9 mouse cellular contexts compared by ENCODE assay signal in the genomic region with DNA sequence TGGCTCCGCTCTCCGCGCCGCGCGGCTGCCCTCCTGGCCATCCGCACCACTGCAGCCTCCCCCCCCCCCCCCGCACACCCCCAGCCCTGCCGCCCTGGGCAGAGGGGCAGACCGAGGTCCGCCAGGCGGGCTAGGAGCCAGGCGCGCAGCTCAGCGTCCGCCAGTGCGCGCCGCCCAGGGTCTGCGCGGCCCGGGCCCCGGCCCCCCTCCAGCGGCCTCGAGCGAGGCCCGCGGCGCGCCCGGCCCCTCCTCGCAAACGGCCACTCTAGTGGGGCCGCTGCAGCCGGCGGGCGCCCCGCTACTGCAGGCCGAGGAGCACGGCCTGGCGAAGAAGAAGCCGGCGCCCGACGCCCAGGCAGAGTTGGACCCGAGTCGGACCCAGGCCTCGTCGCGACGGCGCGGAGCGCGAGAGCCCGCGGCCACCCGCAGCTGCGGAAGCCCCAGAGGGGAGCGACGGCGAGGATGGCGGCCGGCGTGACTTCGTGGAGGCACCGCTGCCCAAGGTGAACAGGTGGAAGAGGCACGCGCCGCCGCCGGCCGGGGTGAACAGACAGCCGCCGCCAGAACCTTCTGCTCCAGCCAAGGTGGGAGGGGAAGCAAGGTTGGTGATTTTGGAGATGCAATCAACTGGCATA. TPM values are rescaled to one million over a fixed set of nuclear protein-coding genes. Genes with fewer than 3 reads are reported as not detected.
DNase-seq lines count a peak whose midpoint lies in the region; ATAC-seq and TF ChIP-seq lines count a peak whose summit lies in the region.
"Had no signal": no experiment of that assay in that cellular context is flagged by ENCODE, and none has a peak within 500 bp of the region (broad histone marks: within the 10 kb centered on the region; RNA-seq: fewer than 3 reads in every experiment).

No protein-coding gene starts in this region.

- TF ChIP-seq POLR2A in ES-Bruce4 (IDR thresholded peaks at IDR 0.05; ENCODE audit: insufficient read depth, low read length) = no peak

- TF ChIP-seq EP300 in ES-Bruce4 (IDR thresholded peaks at IDR 0.05; ENCODE audit: insufficient read depth, low read depth, low read length) = no peak

- H3K27me3 ChIP-seq in ES-Bruce4 (ENCODE audit: control insufficient read depth, insufficient read depth, low read length, poor library complexity, severe bottlenecking) = peaks cover 29% of the 10 kb centered on the region
- peaks cover 7% of the 10 kb centered on the region for H3K27me3 ChIP-seq in forebrain, embryonic 13.5 days
- H3K27me3 ChIP-seq in limb, embryonic 11.5 days (ENCODE audit: control insufficient read depth, insufficient read depth, low read length) = peaks cover 12% of the 10 kb centered on the region

- H3K4me1 ChIP-seq in ES-Bruce4 (ENCODE audit: control insufficient read depth, insufficient read depth, low read length) (no peaks in the 10 kb centered on the region), ES-E14 (ENCODE audit: control insufficient read depth in 2 of 2, insufficient read depth in 2 of 2, low read length in 2 of 2, poor library complexity in 1 of 2) (no peaks in the 10 kb centered on the region)
- H3K4me1 ChIP-seq in forebrain, embryonic 13.5 days = no peaks in the 10 kb centered on the region
- no peaks in the 10 kb centered on the region for H3K4me1 ChIP-seq in limb, embryonic 11.5 days (ENCODE audit: control insufficient read depth, insufficient read depth, low read length)
- H3K4me1 ChIP-seq: megakaryocyte, embryonic 14.5 days had no signal

- WGBS in forebrain, embryonic 13.5 days = 8% methylated on average over 66 of the region's 75 CpGs
- 7% methylated on average over 68 of the region's 75 CpGs for WGBS in limb, embryonic 11.5 days

- H3K4me3 ChIP-seq in ES-Bruce4 (ENCODE audit: low read depth, low read length) (peak overlapping the region; percentile 56), ES-E14 (ENCODE audit: insufficient read depth in 1 of 2, low read depth in 1 of 2, low read length in 2 of 2, poor library complexity in 1 of 2, severe bottlenecking in 1 of 2) (peak overlapping the region; percentile 53 to 56)
- H3K4me3 ChIP-seq in forebrain, embryonic 13.5 days = peak overlapping the region; percentile 30
- H3K4me3 ChIP-seq in limb, embryonic 11.5 days (ENCODE audit: low read depth, low read length) = peak overlapping the region; percentile 19
- H3K4me3 ChIP-seq: megakaryocyte, embryonic 14.5 days had no signal

- H3K36me3 ChIP-seq in ES-Bruce4 (ENCODE audit: control insufficient read depth, insufficient read depth, low read length, poor library complexity, severe bottlenecking) = no peaks in the 10 kb centered on the region
- H3K36me3 ChIP-seq in ES-E14 (ENCODE audit: control insufficient read depth, insufficient read depth, low read length, poor library complexity, severe bottlenecking) = no peaks in the 10 kb centered on the region
- no peaks in the 10 kb centered on the region for H3K36me3 ChIP-seq in forebrain, embryonic 13.5 days (ENCODE audit: poor library complexity, severe bottlenecking)
- no peaks in the 10 kb centered on the region for H3K36me3 ChIP-seq in limb, embryonic 11.5 days (ENCODE audit: control insufficient read depth, insufficient read depth, low read length)

- no peak overlapping the region for H3K27ac ChIP-seq in ES-Bruce4 (ENCODE audit: insufficient read depth, low read length)
- H3K27ac ChIP-seq in ES-E14 (ENCODE audit: insufficient read depth, low read depth, low read length, poor library complexity, severe bottlenecking) = no peak overlapping the region
- no peak overlapping the region for H3K27ac ChIP-seq in forebrain, embryonic 13.5 days
- H3K27ac ChIP-seq in limb, embryonic 11.5 days (replicated peaks; ENCODE audit: low read depth, low read length) = no peak overlapping the region

- in situ Hi-C loops in ES-E14 (cut with MboI; ENCODE audit: low sequenced_read_pairs in 2 of 2, unreplicated experiment in 2 of 2) = no loop called here

- peak; percentile 48; the same call in 1 of the 2 replicates for ATAC-seq in forebrain, embryonic 13.5 days
- peak; percentile 67; the same call in 1 of the 2 replicates for ATAC-seq in limb, embryonic 11.5 days (ENCODE audit: insufficient number of reproducible peaks, low FRiP score, low TSS enrichment, low read depth)
- no peak for ATAC-seq in inflammation-experienced regulatory T-cells, adult 6 months

- H3K9ac ChIP-seq in ES-Bruce4 (ENCODE audit: low read depth, poor library complexity, severe bottlenecking) (peak overlapping the region; percentile 90), ES-E14 (ENCODE audit: insufficient read depth, low read depth, low read length, poor library complexity, severe bottlenecking) (peak overlapping the region; percentile 68)
- H3K9ac ChIP-seq in forebrain, embryonic 13.5 days = no peak overlapping the region
- no peak overlapping the region for H3K9ac ChIP-seq in limb, embryonic 11.5 days (ENCODE audit: low read length)

- no peak for DNase-seq in ES-E14 (ENCODE audit: low read depth, low spot score)
- DNase-seq in limb, embryonic 11.5 days (ENCODE audit: low spot score) = peak; percentile 23
- no peak for DNase-seq in frontal cortex, postnatal 25 days (ENCODE audit: low spot score in 2 of 2)
- no peak for DNase-seq in urinary bladder, adult 2 months (ENCODE audit: low spot score)
- DNase-seq in frontal cortex, postnatal 10 days (ENCODE audit: low spot score in 2 of 2) = no peak

- H3K4me2 ChIP-seq in forebrain, embryonic 13.5 days = peak overlapping the region; percentile 57
- H3K4me2 ChIP-seq in limb, embryonic 11.5 days (ENCODE audit: low read depth, severe bottlenecking) = peak overlapping the region; percentile 53

- no peak for TF ChIP-seq CTCF in ES-Bruce4 (IDR thresholded peaks at IDR 0.05; ENCODE audit: low read depth, low read length)

- H3K9me3 ChIP-seq in ES-Bruce4 (replicated peaks; ENCODE audit: control insufficient read depth, insufficient read depth, low read length, poor library complexity, severe bottlenecking) (0 out of 2 replicates have a peak, but pooled peaks cover 6% of the 10 kb centered on the region), ES-E14 (ENCODE audit: control insufficient read depth, insufficient read depth, low read depth, low read length) (no peaks in the 10 kb centered on the region)
- H3K9me3 ChIP-seq in forebrain, embryonic 13.5 days (replicated peaks) = peaks cover 41% of the 10 kb centered on the region
- peaks cover 3% of the 10 kb centered on the region; the same call in 1 of the 2 replicates for H3K9me3 ChIP-seq in limb, embryonic 11.5 days (ENCODE audit: control insufficient read depth, low read length)

TF ChIP-seq in ES-E14, 5 proteins besides CTCF, POLR2A, EP300 and RAD21:
- no peak for TF ChIP-seq MAFK (IDR thresholded peaks at IDR 0.05; ENCODE audit: insufficient read depth, low read depth, low read length)
- TF ChIP-seq ZNF384 (IDR thresholded peaks at IDR 0.05; ENCODE audit: low read depth, low read length) = no peak
- no peak for TF ChIP-seq ZC3H11A (IDR thresholded peaks at IDR 0.05; ENCODE audit: borderline replicate concordance, low read depth, low read length)
- no peak for TF ChIP-seq CHD2 (IDR thresholded peaks at IDR 0.05; ENCODE audit: low read depth, low read length)
- no peak for TF ChIP-seq HCFC1 (IDR thresholded peaks at IDR 0.05; ENCODE audit: borderline replicate concordance, insufficient read depth, low read length)
TF ChIP-seq in ES-E14: peak in this region for 0.

RNA-seq across cellular contexts. Expression of a gene that starts 40.4 kb away (rescaled TPM):
- polyA plus RNA-seq in ES-Bruce4 (2011; ENCODE audit: insufficient read depth, insufficient read length, low read depth, missing spikeins) = not detected in 2 replicates
- total RNA-seq in ES-E14 (2012; rRNA removed) = not detected in 2 replicates
- polyA plus RNA-seq in forebrain, embryonic 13.5 days (2015; fragmentation: Nextera tagmentation; extraction: Ambion mirVana) = not detected in 2 replicates
- not detected in 2 replicates for polyA plus RNA-seq in limb, embryonic 11.5 days (2014; fragmentation: Nextera tagmentation; extraction: Ambion mirVana)
- polyA plus RNA-seq in urinary bladder, adult 2 months (2012; rRNA removed) = not detected in 2 replicates
- polyA plus RNA-seq in inflammation-experienced regulatory T-cells, adult 6 months (2017; shearing (Covaris generic)) = not detected

Comparison
In these comparisons a context has a peak if more than half of its experiments do, and no peak if none do; other contexts are left out.
1. H3K9ac ChIP-seq: peak in ES-Bruce4 (single experiment) and ES-E14 (single experiment); none in forebrain, embryonic 13.5 days (single experiment) and limb, embryonic 11.5 days (single experiment).
2. Peak in every context shown above with its lines, with median percentiles within 50 percentile points of each other: H3K4me3 ChIP-seq.